Mouse (Mus musculus) liver, adult 10 weeks (tissue): Measurements from ENCODE around the gene Elp1. TPM values are rescaled to one million over a fixed set of nuclear protein-coding genes. Genes with fewer than 3 reads are reported as not detected.

Experiments used
- polyA plus RNA-seq: library from polyadenylated mRNA; stranded (reverse); fragments of 350-450 nt; fragmentation: Illumina TruSeq; extraction: RNeasy Lipid Tissue Mini Kit (QIAGEN cat#74804); gene quantifications from one replicate; pipeline ENCODE4 v1.2.3, GENCODE M21; 2014; ENCODE audit warnings: low read depth, low replicate concordance

The Elp1 gene
- polyA plus RNA-seq, result 14.1 TPM

GRCm38 (mm10) chr4:56801907-56802668, at the start of gene Elp1, which contains the start of gene Fam206a:
Gene Elp1 (minus strand): TSS chr4:56802331.
Gene Fam206a (plus strand): TSS chr4:56802345.

GRCm38 (mm10) chr4:56743363-56744195, 58.6 kb downstream of the Elp1 start, which contains the start of gene Actl7a:
Gene Actl7a (plus strand): TSS chr4:56743413.

GRCm38 (mm10) chr4:56741041-56741493, 61.1 kb downstream of the Elp1 start, which contains the start of gene Actl7b:
Gene Actl7b (minus strand): TSS chr4:56741443.

GRCm38 (mm10) chr4:56740020-56740485, 62.1 kb downstream of the Elp1 start, which contains the start of gene Gm26657:
Gene Gm26657 (plus strand): TSS chr4:56740070.

Other genes with a start within 250 kb of the Elp1 start
- not detected for gene Gm26657, start 62.3 kb downstream of the Elp1 start, polyA plus RNA-seq
- not detected for gene Actl7b, start 60.9 kb downstream of the Elp1 start, polyA plus RNA-seq
- gene Actl7a, start 58.9 kb downstream of the Elp1 start, polyA plus RNA-seq, result not detected
- 3.3 TPM for gene Fam206a, start within 50 bp of the Elp1 start, polyA plus RNA-seq
- gene Ctnnal1, start 62.9 kb upstream of the Elp1 start, polyA plus RNA-seq, result 4.6 TPM
- gene Tmem245, start 145.1 kb upstream of the Elp1 start, polyA plus RNA-seq, result 13.0 TPM
- not detected for gene Frrs1l, start 188.1 kb upstream of the Elp1 start, polyA plus RNA-seq